Mouse (Mus musculus) stomach, embryonic 15.5 days (tissue): Measurements from ENCODE around the gene Mbnl1. TPM values are rescaled to one million over a fixed set of nuclear protein-coding genes. Genes with fewer than 3 reads are reported as not detected.
A peak's percentile ranks its signal among the peaks of the same experiment; 100 is the strongest.

ENCODE experiments used
- ATAC-seq: fragments of 200-750 bp; cut with Nextera tagmentation; 2 replicates; pipeline ENCODE4 v1.8.0; 2017; ENCODE audit warnings: low read depth, moderate number of reproducible peaks, moderate TSS enrichment; ENCODE audit not compliant: insufficient read depth, low FRiP score
- H3K27ac ChIP-seq: fragments of 300-500 bp; sonication (generic); 2 replicates; pipeline ENCODE4 v1.5.1; 2015; ENCODE audit warnings: mild to moderate bottlenecking, inconsistent platforms
- H3K27me3 ChIP-seq: fragments of 300-500 bp; sonication (generic); replicated peaks from 2 replicates; pipeline ENCODE4 v1.6.1; 2015; ENCODE audit warnings: inconsistent platforms
- H3K36me3 ChIP-seq: fragments of 300-500 bp; sonication (generic); 2 replicates; pipeline ENCODE4 v1.6.1; 2015; ENCODE audit warnings: inconsistent platforms
- H3K4me1 ChIP-seq: fragments of 300-500 bp; sonication (generic); 2 replicates; pipeline ENCODE4 v1.6.1; 2015; ENCODE audit warnings: inconsistent platforms
- H3K4me2 ChIP-seq: fragments of 300-500 bp; sonication (generic); 2 replicates; pipeline ENCODE4 v1.6.1; 2015; ENCODE audit warnings: mild to moderate bottlenecking, inconsistent platforms
- H3K4me3 ChIP-seq: fragments of 300-500 bp; sonication (generic); replicated peaks from 2 replicates; pipeline ENCODE4 v1.5.1; 2015; ENCODE audit warnings: inconsistent platforms
- H3K9ac ChIP-seq: fragments of 300-500 bp; sonication (generic); 2 replicates; pipeline ENCODE4 v1.6.1; 2015; ENCODE audit warnings: inconsistent platforms
- H3K9me3 ChIP-seq: fragments of 300-500 bp; sonication (generic); 2 replicates; pipeline ENCODE4 v1.6.1; 2016; ENCODE audit warnings: inconsistent platforms
- WGBS: fragments of 180-500 bp; shearing (Covaris S2); methylation state at CpG from one replicate; pipeline ENCODE4 v1.1.7; 2015; 5-methylcytosine and 5-hydroxymethylcytosine counted together
- polyA plus RNA-seq: library from polyadenylated mRNA; unstranded; fragments of >200 nt; fragmentation: Nextera tagmentation; extraction: Ambion mirVana; gene quantifications from 2 replicates; pipeline ENCODE4 v1.2.1, GENCODE M21; 2015

The Mbnl1 gene
- polyA plus RNA-seq, 1 experiment from 2014 or later = 107 TPM

- Histone ChIP-seq H3K27me3 (no peaks in the 10 kb centered on the region), H3K36me3 (no peaks in the 10 kb centered on the region), H3K9ac (no peak overlapping the region), H3K4me3 (no peak overlapping the region), H3K27ac (no peak overlapping the region), H3K4me2 (no peak overlapping the region), H3K9me3 (no peaks in the 10 kb centered on the region), H3K4me1 (no peaks in the 10 kb centered on the region)
- no peak for ATAC-seq
- 19% methylated on average over 4 of the region's 4 CpGs for WGBS
These were observed 129.1 kb downstream of the Mbnl1 start for GRCm38 (mm10) chr3:60601686-60602085.

GRCm38 (mm10) chr3:60602923-60603549 lies 130.4 kb downstream of the Mbnl1 start:
- Histone ChIP-seq H3K4me1 (no peaks in the 10 kb centered on the region), H3K36me3 (no peaks in the 10 kb centered on the region), H3K9me3 (no peaks in the 10 kb centered on the region), H3K27ac (no peak overlapping the region), H3K4me3 (no peak overlapping the region), H3K27me3 (no peaks in the 10 kb centered on the region), H3K4me2 (no peak overlapping the region), H3K9ac (no peak overlapping the region)
- 80% methylated on average over 4 of the region's 4 CpGs for WGBS
- peak; percentile 81 for ATAC-seq

GRCm38 (mm10) chr3:60603637-60604036 lies 131.0 kb downstream of the Mbnl1 start:
- no peaks in the 10 kb centered on the region for H3K36me3 ChIP-seq
- no peak overlapping the region for H3K4me2 ChIP-seq
- H3K4me1 ChIP-seq = no peaks in the 10 kb centered on the region
- no peaks in the 10 kb centered on the region for H3K9me3 ChIP-seq
- H3K9ac ChIP-seq = no peak overlapping the region
- no peak for ATAC-seq
- H3K27ac ChIP-seq = no peak overlapping the region
- H3K4me3 ChIP-seq = no peak overlapping the region
- WGBS = 89% methylated on average over 4 of the region's 4 CpGs
- no peaks in the 10 kb centered on the region for H3K27me3 ChIP-seq

GRCm38 (mm10) chr3:60604205-60604604 lies 131.6 kb downstream of the Mbnl1 start:
- no peak overlapping the region for H3K27ac ChIP-seq
- no peak overlapping the region for H3K4me2 ChIP-seq
- no peak for ATAC-seq
- no peaks in the 10 kb centered on the region for H3K9me3 ChIP-seq
- H3K36me3 ChIP-seq = no peaks in the 10 kb centered on the region
- H3K27me3 ChIP-seq = no peaks in the 10 kb centered on the region
- no peak overlapping the region for H3K9ac ChIP-seq
- H3K4me1 ChIP-seq = no peaks in the 10 kb centered on the region
- H3K4me3 ChIP-seq = no peak overlapping the region
- 77% methylated on average over 6 of the region's 6 CpGs for WGBS

- H3K9me3 ChIP-seq = no peaks in the 10 kb centered on the region
- no peak overlapping the region for H3K27ac ChIP-seq
- no peak for ATAC-seq
- no peak overlapping the region for H3K4me2 ChIP-seq
- H3K9ac ChIP-seq = no peak overlapping the region
- H3K4me3 ChIP-seq = no peak overlapping the region
- H3K36me3 ChIP-seq = no peaks in the 10 kb centered on the region
- WGBS = 25% methylated on average over 2 of the region's 2 CpGs
- no peaks in the 10 kb centered on the region for H3K4me1 ChIP-seq
- no peaks in the 10 kb centered on the region for H3K27me3 ChIP-seq
These were observed 136.3 kb downstream of the Mbnl1 start for GRCm38 (mm10) chr3:60608952-60609403.

- Histone ChIP-seq H3K9me3 (no peaks in the 10 kb centered on the region), H3K27ac (no peak overlapping the region), H3K9ac (no peak overlapping the region), H3K36me3 (peaks cover 3% of the 10 kb centered on the region; the same call in 1 of the 2 replicates), H3K4me1 (no peaks in the 10 kb centered on the region), H3K27me3 (no peaks in the 10 kb centered on the region), H3K4me3 (no peak overlapping the region), H3K4me2 (no peak overlapping the region)
- ATAC-seq = no peak
- 12% methylated on average over 2 of the region's 2 CpGs for WGBS
These were observed 139.2 kb downstream of the Mbnl1 start for GRCm38 (mm10) chr3:60611839-60612238.

- H3K27me3 ChIP-seq = no peaks in the 10 kb centered on the region
- no peak overlapping the region for H3K4me2 ChIP-seq
- no peak overlapping the region for H3K9ac ChIP-seq
- 80% methylated on average over 7 of the region's 7 CpGs for WGBS
- H3K36me3 ChIP-seq = peaks cover 3% of the 10 kb centered on the region; the same call in 1 of the 2 replicates
- no peaks in the 10 kb centered on the region for H3K4me1 ChIP-seq
- H3K4me3 ChIP-seq = no peak overlapping the region
- H3K9me3 ChIP-seq = no peaks in the 10 kb centered on the region
- no peak overlapping the region for H3K27ac ChIP-seq
- ATAC-seq = no peak
These were observed 140.5 kb downstream of the Mbnl1 start for GRCm38 (mm10) chr3:60613121-60613520.

GRCm38 (mm10) chr3:60614516-60614915 lies 141.9 kb downstream of the Mbnl1 start:
- Histone ChIP-seq H3K9me3 (no peaks in the 10 kb centered on the region), H3K9ac (no peak overlapping the region), H3K27ac (no peak overlapping the region), H3K4me3 (no peak overlapping the region), H3K4me1 (no peaks in the 10 kb centered on the region), H3K27me3 (no peaks in the 10 kb centered on the region), H3K36me3 (peaks cover 3% of the 10 kb centered on the region; the same call in 1 of the 2 replicates), H3K4me2 (no peak overlapping the region)
- no peak for ATAC-seq
- WGBS = 91% methylated on average over 7 of the region's 7 CpGs

- H3K36me3 ChIP-seq = peaks cover 3% of the 10 kb centered on the region; the same call in 1 of the 2 replicates
- H3K27ac ChIP-seq = no peak overlapping the region
- WGBS = 74% methylated on average over 11 of the region's 11 CpGs
- no peak overlapping the region for H3K4me2 ChIP-seq
- no peak overlapping the region for H3K9ac ChIP-seq
- ATAC-seq = no peak
- no peak overlapping the region for H3K4me3 ChIP-seq
- H3K27me3 ChIP-seq = no peaks in the 10 kb centered on the region
- no peaks in the 10 kb centered on the region for H3K4me1 ChIP-seq
- H3K9me3 ChIP-seq = no peaks in the 10 kb centered on the region
These were observed 142.5 kb downstream of the Mbnl1 start for GRCm38 (mm10) chr3:60615057-60615606.

GRCm38 (mm10) chr3:60615615-60616014 lies 143.0 kb downstream of the Mbnl1 start:
- Histone ChIP-seq H3K36me3 (peaks cover 3% of the 10 kb centered on the region; the same call in 1 of the 2 replicates), H3K27ac (no peak overlapping the region), H3K27me3 (no peaks in the 10 kb centered on the region), H3K4me2 (no peak overlapping the region), H3K4me3 (no peak overlapping the region), H3K9ac (no peak overlapping the region), H3K9me3 (no peaks in the 10 kb centered on the region), H3K4me1 (no peaks in the 10 kb centered on the region)
- WGBS = 62% methylated on average over 7 of the region's 7 CpGs
- ATAC-seq = no peak

GRCm38 (mm10) chr3:60616147-60616546 lies 143.5 kb downstream of the Mbnl1 start:
- H3K27ac ChIP-seq = no peak overlapping the region
- no peaks in the 10 kb centered on the region for H3K9me3 ChIP-seq
- no peak overlapping the region for H3K9ac ChIP-seq
- ATAC-seq = no peak
- no peaks in the 10 kb centered on the region for H3K4me1 ChIP-seq
- H3K4me3 ChIP-seq = no peak overlapping the region
- H3K36me3 ChIP-seq = peaks cover 3% of the 10 kb centered on the region; the same call in 1 of the 2 replicates
- no peak overlapping the region for H3K4me2 ChIP-seq
- WGBS = 77% methylated on average over 2 of the region's 2 CpGs
- no peaks in the 10 kb centered on the region for H3K27me3 ChIP-seq

- Histone ChIP-seq H3K27ac (no peak overlapping the region), H3K36me3 (peaks cover 3% of the 10 kb centered on the region; the same call in 1 of the 2 replicates), H3K4me1 (no peaks in the 10 kb centered on the region), H3K4me3 (no peak overlapping the region), H3K9me3 (no peaks in the 10 kb centered on the region), H3K27me3 (no peaks in the 10 kb centered on the region), H3K4me2 (no peak overlapping the region), H3K9ac (no peak overlapping the region)
- peak; percentile 77; the same call in 1 of the 2 replicates for ATAC-seq
- WGBS = 80% methylated on average over 1 of the region's 1 CpGs
These were observed 145.0 kb downstream of the Mbnl1 start for GRCm38 (mm10) chr3:60617643-60618042.
